Mouse (Mus musculus): Measurements from ENCODE around the gene Pxylp1.
"Not testable (repeated sequence)": the region's sequence is repeated elsewhere in the genome, so short reads cannot be mapped to it uniquely, and the experiment has no call there.

Gene Pxylp1

DNA sequence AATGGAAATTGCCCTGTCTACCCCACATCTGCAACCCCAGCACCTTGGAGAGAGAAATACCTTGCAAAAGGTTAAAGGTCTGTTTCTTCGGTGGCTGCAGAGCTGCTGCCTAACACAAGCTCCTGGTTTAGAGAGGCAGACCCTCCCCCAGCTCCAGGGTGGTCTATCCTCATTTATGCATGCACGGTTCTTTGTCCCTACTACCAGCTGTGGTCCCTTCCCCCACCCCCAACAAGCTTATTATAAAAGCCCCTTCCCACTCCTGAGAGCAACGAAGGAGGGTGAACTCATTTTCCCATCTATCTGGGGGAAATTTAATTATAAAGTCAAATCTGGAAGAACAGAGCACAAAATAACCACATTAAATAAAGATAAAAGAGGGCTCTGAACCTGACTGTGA is at the start of gene Pxylp1:
TSS of gene Pxylp1 (minus strand) at position 124 of the 400 bp plus-strand sequence.
- in situ Hi-C loops (cut with MboI; ENCODE audit: unreplicated experiment in 2 of 2) = no loop called here

- in situ Hi-C loops (cut with MboI; ENCODE audit: unreplicated experiment in 2 of 2) = no loop called here
These were observed 46.4 kb upstream of the Pxylp1 start for GRCm38 (mm10) chr9:96938887-96939286.

GRCm38 (mm10) chr9:96936427-96936826 is 44.0 kb upstream of the Pxylp1 start:
- in situ Hi-C loops (cut with MboI; ENCODE audit: unreplicated experiment in 2 of 2) = not testable (repeated sequence)

DNA sequence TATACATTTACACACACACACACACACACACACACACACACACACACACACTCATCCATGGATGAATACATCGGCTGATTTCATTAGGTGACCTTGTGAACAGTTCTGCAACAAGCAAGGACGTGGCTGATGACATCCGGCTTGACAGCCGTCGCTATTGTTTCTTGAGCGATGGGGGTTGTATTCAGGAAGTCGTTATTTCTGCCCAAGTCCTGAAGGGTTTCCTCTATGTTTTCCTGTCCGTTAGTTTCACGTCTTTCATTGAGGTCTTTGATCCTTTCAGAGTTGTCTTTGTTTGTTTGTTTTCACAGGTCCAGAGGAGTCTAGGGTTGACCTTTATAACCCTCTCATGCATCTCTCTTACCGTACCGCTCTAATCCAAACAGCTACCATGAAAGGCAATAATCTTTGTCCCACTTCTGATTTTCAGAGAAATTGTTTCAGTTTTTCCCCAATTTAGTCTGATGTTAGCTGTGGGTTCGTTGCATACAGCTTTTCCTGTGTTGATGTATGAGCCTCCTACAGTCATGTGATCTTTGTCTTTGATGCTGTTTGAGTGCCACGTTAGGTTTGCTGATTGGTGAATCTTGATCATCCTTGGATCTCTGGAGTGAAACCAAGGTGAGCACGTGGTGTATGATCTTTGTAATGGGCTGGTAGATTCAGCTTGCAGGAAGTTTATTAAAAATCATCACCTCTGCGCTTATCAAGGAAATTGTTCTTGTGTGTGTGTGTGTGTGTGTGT is 43.3 kb upstream of the Pxylp1 start:
- in situ Hi-C loops (cut with MboI; ENCODE audit: unreplicated experiment in 2 of 2) = no loop called here

GRCm38 (mm10) chr9:96934816-96935215 is 42.3 kb upstream of the Pxylp1 start:
- in situ Hi-C loops (cut with MboI; ENCODE audit: unreplicated experiment in 2 of 2) = no loop called here

DNA sequence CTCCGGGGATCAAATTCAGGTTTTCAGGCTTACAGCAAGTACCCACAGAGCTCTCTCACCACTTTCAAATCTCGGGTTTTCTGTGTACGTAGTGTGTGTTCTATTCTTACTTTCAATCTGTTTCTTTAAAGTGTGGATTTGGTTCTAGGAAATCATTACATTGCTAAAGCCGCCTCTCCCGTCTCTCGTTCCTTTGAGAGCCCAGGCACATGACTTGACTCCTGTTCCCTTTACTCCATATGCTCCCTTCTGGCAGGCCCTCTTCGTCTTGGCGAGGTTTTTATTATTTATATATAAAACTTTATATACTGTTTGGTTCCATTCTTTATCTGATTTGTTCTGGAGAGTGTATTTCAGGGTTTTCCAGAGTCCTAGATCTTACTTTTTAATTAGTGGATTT is 40.3 kb upstream of the Pxylp1 start:
- in situ Hi-C loops (cut with MboI; ENCODE audit: unreplicated experiment in 2 of 2) = no loop called here

- in situ Hi-C loops (cut with MboI; ENCODE audit: unreplicated experiment in 2 of 2) = no loop called here
These were observed 31.3 kb upstream of the Pxylp1 start for GRCm38 (mm10) chr9:96923577-96924316.

DNA sequence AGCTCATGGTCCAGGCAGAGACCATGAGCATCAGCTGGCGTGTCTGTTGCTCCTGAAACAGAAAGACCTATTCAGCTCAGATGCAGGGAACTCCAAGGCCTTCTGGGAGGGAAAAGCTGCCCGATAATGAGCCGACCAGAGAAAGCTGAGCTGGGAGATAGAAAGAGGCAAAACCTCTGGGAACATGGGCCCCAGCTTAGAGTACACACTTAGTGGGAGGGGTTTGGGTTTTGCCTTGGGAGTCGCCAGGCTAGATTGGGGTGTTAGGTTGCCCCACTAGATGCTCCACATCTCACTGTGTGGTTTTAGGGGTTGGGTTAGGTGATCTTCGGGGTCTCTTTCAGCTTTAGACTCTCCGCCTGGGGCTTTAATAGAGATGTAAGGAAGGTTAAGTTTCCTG is 30.6 kb upstream of the Pxylp1 start:
- in situ Hi-C loops (cut with MboI; ENCODE audit: unreplicated experiment in 2 of 2) = no loop called here

DNA sequence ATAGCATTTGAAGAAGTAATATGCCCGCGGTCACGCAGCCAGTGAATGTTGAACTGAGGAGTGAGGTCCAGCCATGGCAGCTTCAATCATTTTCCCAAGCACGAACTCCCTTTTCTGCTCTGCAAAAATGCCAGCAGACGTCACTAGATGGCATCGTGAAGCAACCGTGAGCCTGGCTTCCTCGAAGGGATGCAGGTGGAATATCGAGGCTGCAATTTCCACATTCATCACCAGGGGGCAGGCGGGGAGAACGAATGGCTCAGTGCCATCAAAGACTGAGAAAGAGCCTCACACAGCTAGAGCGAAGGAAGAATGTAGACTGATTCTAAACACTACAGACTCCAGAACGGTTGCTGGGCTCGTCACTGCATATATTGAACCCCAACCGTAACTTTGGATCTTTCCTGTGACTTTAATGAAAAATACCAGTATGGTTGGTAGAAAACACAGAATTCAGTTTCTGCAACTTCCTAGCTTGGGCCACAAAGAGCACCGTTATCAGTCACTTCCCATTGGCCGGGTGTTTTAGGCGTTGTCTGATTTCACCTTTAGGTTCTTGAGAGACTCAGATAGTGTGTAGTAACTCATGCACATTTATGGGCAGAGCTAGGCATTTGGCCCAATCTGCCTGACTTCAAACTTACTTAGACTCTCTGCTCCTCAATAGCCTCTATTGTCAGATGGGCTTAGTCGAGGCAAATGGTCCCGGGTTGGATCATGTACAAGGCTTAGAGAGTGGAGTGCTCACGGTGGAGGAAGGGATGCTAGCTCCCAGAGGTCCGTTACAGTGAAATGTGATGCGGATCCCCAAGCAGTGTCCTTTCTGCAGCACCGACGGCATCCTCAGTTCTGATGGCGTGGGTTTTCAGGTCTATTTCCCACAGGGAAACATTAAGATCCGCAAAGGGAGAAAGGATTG is 24.4 kb upstream of the Pxylp1 start:
- in situ Hi-C loops (cut with MboI; ENCODE audit: unreplicated experiment in 2 of 2) = loop anchor here (5.0 to 10.0 kb wide), 4 partner anchors 40 to 408 kb away; no protein-coding TSS in a partner anchor

DNA sequence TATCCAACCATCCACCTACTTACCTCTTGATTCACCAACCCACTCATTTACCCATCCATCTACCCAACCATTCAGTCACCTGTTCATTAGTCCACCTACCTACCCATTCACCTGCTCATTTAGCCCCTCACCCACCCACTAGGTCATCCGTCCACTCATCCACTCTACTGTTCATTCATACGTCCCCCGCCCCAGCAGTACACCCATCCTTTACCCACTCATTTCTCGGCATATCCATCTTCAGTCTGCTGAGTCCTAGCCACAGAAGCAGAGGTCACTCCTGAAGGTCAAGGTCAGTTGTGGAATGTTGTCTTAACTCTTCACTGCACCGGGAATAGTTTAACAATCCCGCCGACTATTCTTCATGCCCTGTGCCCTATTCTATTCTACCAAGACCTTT is 23.6 kb upstream of the Pxylp1 start:
- in situ Hi-C loops (cut with MboI; ENCODE audit: unreplicated experiment in 2 of 2) = loop anchor here (5.0 to 10.0 kb wide), 4 partner anchors 41 to 409 kb away; no protein-coding TSS in a partner anchor

GRCm38 (mm10) chr9:96914851-96915250 is 22.4 kb upstream of the Pxylp1 start:
- in situ Hi-C loops (cut with MboI; ENCODE audit: unreplicated experiment in 2 of 2) = loop anchor here (5.0 to 10.0 kb wide), 4 partner anchors 42 to 410 kb away; no protein-coding TSS in a partner anchor

DNA sequence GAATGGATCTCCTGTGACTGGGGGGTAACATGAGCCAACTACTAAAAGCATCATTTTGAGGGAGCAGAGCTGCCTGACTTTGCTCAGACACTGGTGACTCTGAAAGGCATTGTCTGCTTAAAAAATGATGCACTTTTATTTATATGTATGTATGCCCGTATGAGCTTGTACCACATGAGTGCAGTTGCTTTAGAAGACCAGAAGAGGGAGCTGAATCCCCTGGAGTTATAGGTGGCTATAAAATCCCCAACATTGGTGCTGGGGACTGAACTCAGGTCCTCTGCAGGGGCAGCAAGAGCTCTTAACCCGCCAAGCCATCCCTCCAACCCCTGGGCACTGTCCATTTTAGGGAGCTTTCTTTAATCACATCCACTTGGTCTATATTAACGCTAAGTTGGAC is 21.5 kb upstream of the Pxylp1 start:
- in situ Hi-C loops (cut with MboI; ENCODE audit: unreplicated experiment in 2 of 2) = loop anchor here in 1 of 2 experiments (10.0 kb wide), 1 partner anchor 411 kb away; no protein-coding TSS in a partner anchor

DNA sequence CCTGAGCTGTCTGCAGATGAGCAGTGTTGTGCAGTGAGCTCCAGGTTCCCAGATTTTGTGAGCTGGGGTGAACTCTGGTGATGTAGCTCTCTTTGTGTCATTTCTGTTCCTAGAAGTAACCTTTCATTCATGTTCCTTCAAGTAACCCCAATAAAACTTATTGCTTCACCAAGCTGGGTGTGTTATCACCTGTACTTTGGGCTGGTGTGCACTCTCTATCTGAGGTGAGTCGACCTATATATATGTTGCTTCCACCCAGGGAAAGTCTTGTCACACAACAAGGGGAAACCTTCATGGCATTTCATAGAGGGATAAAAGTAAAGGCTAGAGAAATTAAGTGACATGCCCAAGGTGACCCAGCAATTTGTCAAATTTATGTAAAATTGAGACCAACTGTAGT is 17.0 kb upstream of the Pxylp1 start:
- in situ Hi-C loops (cut with MboI; ENCODE audit: unreplicated experiment in 2 of 2) = no loop called here

DNA sequence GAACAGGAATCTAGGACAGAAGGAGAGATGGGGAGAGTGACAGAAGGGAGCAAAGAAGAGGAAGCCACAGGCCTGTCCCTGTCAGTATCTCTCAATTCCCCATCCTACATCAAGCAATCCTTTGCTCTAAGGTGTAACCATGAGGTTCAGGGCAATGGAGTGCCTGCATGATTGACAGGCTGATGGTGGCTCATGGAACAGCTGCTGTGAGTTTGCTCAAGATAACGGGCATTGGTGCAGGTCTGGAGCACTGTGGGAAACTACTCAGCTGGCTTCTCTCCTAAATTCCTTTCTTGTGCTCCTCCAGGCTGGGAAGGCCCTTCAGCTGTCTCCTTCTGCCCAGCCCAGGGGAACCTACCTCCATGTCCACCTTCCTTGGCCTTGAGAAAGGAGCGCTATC is 16.3 kb upstream of the Pxylp1 start:
- in situ Hi-C loops (cut with MboI; ENCODE audit: unreplicated experiment in 2 of 2) = no loop called here

DNA sequence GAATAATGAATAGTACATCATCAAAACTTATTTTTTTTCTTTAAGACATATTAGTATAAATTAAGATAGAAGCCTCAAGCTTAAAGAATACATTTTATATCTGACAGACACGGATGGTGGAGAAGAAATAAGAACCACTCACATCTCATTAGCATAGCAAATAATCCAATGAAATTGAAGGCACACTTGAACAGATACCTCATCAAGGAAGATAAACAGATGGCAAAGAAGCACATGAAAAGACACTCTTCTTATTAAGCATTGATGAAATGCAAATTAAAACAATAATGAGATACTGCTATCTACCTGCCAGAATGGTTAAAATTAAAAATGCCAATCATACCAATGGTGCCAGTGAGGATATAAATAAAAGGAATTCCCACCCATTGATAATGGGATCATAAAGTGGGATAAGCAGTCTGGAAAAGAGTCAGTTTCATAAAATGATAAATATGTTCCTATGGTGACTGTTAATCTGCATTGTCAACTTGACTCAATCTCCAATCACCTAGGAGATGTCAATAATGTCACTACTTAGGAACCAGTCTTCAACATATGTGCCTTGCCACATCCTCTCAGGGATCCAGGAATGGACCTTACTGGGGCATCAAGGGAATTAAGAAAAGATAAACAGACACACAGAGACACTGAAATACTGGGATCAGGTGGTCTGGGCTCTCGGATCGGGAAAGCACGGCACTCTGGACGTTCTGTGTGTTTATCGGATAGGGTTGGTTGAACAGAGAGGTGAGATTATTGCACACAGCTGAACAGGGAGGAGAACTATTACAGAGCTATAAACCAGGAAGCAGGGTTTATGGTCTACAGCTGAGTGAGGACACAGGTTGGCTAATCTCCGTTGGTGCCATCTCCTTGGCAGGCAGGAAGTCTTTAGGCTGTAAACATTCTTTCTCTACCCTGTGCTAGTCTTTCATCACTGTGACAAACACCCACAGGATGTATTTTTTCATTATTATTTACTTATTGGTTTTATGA is 12.2 kb upstream of the Pxylp1 start:
- in situ Hi-C loops (cut with MboI; ENCODE audit: unreplicated experiment in 2 of 2) = no loop called here

DNA sequence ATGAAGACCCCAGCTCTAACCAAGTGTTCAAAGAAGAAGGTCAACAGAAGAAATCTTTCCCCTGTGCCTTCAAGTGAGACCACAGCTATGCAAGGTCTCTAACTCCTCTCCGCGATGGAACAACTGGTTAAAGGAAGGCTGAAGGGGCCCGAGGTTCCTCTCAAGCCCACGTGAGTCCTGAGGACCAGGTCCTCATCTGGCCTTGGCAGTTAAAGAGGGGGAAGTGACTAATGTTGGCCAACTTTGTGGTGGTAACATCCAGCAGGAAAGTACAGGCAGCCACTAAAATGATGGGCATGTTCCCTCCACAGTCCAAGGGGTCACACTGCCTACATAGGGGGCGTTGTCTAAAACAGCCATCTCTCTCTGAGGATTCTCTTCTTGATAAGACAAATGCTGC is 7.2 kb upstream of the Pxylp1 start:
- in situ Hi-C loops (cut with MboI; ENCODE audit: unreplicated experiment in 2 of 2) = no loop called here

DNA sequence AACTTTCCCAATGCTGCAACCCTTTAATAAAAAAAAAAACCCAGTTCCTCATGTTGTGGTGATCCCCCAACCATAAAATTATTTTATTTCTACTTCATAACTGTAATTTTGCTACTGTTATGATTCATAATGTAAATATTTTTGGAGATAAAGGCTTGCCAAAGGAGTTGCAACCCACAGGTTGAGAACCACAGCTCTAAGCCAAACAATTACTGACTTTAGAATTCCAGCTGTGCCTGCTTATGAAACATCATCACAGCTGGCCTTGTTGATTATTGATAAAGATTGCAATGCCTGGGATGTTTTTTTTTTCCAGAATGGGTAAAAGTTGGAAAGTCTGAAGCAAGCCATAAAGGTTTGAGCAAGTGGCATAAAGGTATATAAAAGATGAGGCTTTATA is 6.5 kb upstream of the Pxylp1 start:
- in situ Hi-C loops (cut with MboI; ENCODE audit: unreplicated experiment in 2 of 2) = no loop called here

DNA sequence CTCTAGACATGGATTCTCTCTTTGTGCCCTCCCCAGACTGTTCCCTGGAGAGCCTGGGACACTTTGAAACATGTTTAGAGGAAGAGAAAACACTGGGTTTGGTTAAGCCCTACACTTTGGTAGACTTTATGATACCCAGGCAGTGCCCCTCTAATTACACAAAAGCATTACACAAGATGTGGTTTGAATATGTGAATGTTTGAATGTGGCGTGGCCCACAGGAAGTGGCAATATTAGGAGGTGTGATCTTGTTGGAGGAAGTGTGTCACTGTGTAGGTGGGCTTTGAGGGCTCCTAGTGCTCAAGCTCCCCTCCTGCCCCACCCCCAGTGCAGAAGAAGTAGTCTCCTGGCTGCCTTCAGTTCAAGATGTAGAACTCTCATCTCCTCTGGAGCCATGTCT is 4.2 kb upstream of the Pxylp1 start:
- in situ Hi-C loops (cut with MboI; ENCODE audit: unreplicated experiment in 2 of 2) = no loop called here

GRCm38 (mm10) chr9:96893582-96893981 is 1.1 kb upstream of the Pxylp1 start:
- in situ Hi-C loops (cut with MboI; ENCODE audit: unreplicated experiment in 2 of 2) = no loop called here
